Mouse (Mus musculus) bone marrow macrophage, adult 2 months (primary cell): Measurements from ENCODE around the gene Gpr152.

Experiments used
- CTCF ChIP-seq: IDR thresholded peaks from 2 replicates; pipeline ENCODE4 v1.5.1; 2012; ENCODE audit warnings: low read depth, mild to moderate bottlenecking, low read length, moderate library complexity
- POLR2A ChIP-seq: IDR thresholded peaks from 2 replicates; pipeline ENCODE4 v1.6.1; 2012; ENCODE audit warnings: mild to moderate bottlenecking, low read depth, low read length, borderline replicate concordance

DNA sequence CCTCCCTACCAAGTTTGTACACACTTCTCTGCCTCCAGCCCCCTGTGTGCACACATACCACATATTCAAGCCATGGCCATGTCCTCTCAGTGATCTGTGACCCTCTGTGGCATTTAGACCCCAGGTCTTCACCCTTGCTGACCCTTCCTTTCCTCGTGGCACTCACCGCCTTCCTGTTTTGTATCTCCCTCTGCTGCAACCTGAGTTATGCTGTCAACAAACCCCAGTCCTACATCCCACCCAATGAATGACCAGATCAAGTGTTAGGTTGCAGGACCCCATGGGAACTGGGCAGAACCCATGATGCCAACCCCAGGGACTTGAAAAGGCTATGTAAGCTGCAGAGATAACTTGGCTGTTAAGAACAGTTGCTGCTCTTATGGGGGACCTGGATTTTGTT lies 37.5 kb upstream of the Gpr152 start:
- TF ChIP-seq POLR2A (no peak), CTCF (no peak)
